Mouse (Mus musculus) hindbrain, embryonic 14.5 days (tissue): ENCODE measurements around the gene Slc44a2. TPM values are rescaled to one million over a fixed set of nuclear protein-coding genes. Genes with fewer than 3 reads are reported as not detected.

ENCODE experiments used
- ATAC-seq: fragments of 200-750 bp; cut with Nextera tagmentation; 2 replicates; pipeline ENCODE4 v1.8.0; 2017; ENCODE audit warnings: moderate number of reproducible peaks, mild to moderate bottlenecking, moderate TSS enrichment, moderate library complexity; ENCODE audit not compliant: low FRiP score
- DNase-seq: peaks from one replicate; pipeline ENCODE4 v3.0.0-alpha.2; 2015; ENCODE audit warnings: low spot score
- H3K27ac ChIP-seq: fragments of 300-500 bp; sonication (generic); 2 replicates; pipeline ENCODE4 v1.5.1; 2014; ENCODE audit warnings: mild to moderate bottlenecking, moderate library complexity
- H3K27me3 ChIP-seq: fragments of 300-500 bp; sonication (generic); 2 replicates; pipeline ENCODE4 v1.6.1; 2014; ENCODE audit warnings: mild to moderate bottlenecking, low read length, mixed read lengths; ENCODE audit not compliant: control insufficient read depth, insufficient read depth
- H3K36me3 ChIP-seq: fragments of 300-500 bp; sonication (generic); replicated peaks from 2 replicates; pipeline ENCODE4 v1.6.1; 2014; ENCODE audit not compliant: control insufficient read depth, insufficient read depth
- H3K4me1 ChIP-seq: fragments of 300-500 bp; sonication (generic); replicated peaks from 2 replicates; pipeline ENCODE4 v1.6.1; 2014; ENCODE audit warnings: antibody characterized with exemption, low read length, mixed read lengths; ENCODE audit not compliant: control insufficient read depth, insufficient read depth
- H3K4me2 ChIP-seq: fragments of 300-500 bp; sonication (generic); replicated peaks from 2 replicates; pipeline ENCODE4 v1.6.1; 2014; ENCODE audit warnings: mild to moderate bottlenecking, moderate library complexity
- H3K4me3 ChIP-seq: fragments of 300-500 bp; sonication (generic); replicated peaks from 2 replicates; pipeline ENCODE4 v1.5.1; 2014; ENCODE audit warnings: mild to moderate bottlenecking, low read length
- H3K9ac ChIP-seq: fragments of 300-500 bp; sonication (generic); 2 replicates; pipeline ENCODE4 v1.6.1; 2014
- H3K9me3 ChIP-seq: fragments of 300-500 bp; sonication (generic); 2 replicates; pipeline ENCODE4 v1.6.1; 2016; ENCODE audit warnings: low read length; ENCODE audit not compliant: control insufficient read depth
- WGBS: fragments of 180-500 bp; shearing (Covaris S2); extraction: QIAGEN DNeasy Blood & Tissue Kit; methylation state at CpG from one replicate; pipeline ENCODE4 v1.1.7; 2014; 5-methylcytosine and 5-hydroxymethylcytosine counted together
- polyA plus RNA-seq: library from polyadenylated mRNA; unstranded; fragments of >200 nt; fragmentation: Nextera tagmentation; extraction: Ambion mirVana; gene quantifications from 2 replicates; pipeline ENCODE4 v1.2.1, GENCODE M21; 2014

Gene Slc44a2
- polyA plus RNA-seq, 1 experiment from 2014 or later = 62.3 TPM

DNA sequence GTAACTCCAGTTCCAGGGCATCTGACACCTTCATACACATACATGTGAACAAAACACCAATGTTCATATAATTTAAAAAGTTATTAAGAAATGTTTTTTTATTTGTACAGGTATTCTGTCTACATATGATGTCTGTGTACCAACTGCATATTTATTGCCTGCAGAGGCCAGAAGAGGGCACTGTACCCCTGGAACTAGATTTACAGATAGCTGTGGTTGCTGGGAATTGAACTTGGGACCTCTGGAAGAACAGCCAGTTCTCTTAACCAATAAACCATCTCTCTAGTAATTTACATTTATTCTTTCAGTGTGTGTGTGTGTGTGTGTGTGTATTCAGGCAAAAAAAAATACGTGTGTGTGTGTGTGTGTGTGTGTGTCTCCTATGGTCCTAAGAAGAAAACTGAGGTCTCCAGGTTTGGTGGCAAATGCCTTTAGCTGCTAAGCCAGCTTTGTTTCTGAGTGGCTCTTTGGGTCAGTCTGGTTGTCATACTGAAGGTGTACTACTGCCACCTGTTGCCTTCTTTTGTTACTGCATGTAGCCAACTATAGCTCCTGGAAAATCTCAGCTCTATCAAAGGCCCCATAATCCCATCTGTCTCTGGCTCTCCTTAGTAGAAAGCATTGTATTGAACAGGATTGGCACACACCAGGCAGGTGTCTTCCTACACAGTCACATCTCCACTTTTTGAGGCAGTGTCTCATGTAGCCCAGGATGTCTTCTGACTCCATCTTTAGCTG is 36.7 kb downstream of the Slc44a2 start:
- H3K27ac ChIP-seq = no peak overlapping the region
- no peak overlapping the region for H3K9ac ChIP-seq
- DNase-seq (peak; percentile 88), ATAC-seq (peak; percentile 64; the same call in 1 of the 2 replicates)
- H3K27me3 ChIP-seq = no peaks in the 10 kb centered on the region
- H3K36me3 ChIP-seq = peaks cover 34% of the 10 kb centered on the region
- H3K4me3 ChIP-seq = no peak overlapping the region
- H3K9me3 ChIP-seq = no peaks in the 10 kb centered on the region
- no peak overlapping the region for H3K4me2 ChIP-seq
- 3% methylated on average over 1 of the region's 1 CpGs for WGBS
- H3K4me1 ChIP-seq = no peaks in the 10 kb centered on the region

DNA sequence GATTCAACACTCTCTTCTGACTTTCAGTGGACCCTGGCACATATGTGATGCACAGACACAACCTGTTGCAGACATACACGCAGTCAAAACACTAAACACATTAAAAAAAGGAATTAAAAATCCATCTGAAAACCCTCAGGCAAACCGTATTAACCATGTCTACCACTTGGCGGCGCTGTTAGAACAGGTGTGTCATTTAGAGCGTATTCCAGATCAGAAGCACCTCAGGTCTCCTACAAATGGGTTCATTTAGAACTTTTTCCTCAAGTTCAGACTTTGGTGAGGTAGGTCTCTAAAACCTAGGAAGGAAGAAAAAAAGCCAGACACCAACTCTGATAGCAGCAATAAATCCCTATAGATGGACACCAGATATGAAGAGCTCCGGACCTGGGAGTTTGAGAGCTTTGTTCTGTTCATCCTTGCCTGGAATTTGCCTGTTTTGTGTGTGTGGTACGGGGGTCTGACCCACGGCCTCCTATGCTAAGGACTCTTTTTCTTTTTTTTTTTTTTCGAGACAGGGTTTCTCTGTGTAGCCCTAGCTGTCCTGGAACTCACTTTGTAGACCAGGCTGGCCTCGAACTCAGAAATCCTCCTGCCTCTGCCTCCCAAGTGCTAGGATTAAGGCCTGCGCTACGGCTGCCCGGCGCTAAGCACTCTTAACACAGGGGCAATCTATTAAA is 46.2 kb downstream of the Slc44a2 start:
- ATAC-seq (peak; percentile 14; the same call in 1 of the 2 replicates), DNase-seq (peak; percentile 66)
- Histone ChIP-seq H3K4me3 (peak overlapping the region; percentile 21), H3K27me3 (no peaks in the 10 kb centered on the region), H3K36me3 (no peaks in the 10 kb centered on the region), H3K27ac (peak overlapping the region; percentile 73), H3K4me2 (peak overlapping the region; percentile 53), H3K9me3 (no peaks in the 10 kb centered on the region), H3K9ac (peak overlapping the region; percentile 43), H3K4me1 (peaks cover 22% of the 10 kb centered on the region)
- 40% methylated on average over 14 of the region's 14 CpGs for WGBS

DNA sequence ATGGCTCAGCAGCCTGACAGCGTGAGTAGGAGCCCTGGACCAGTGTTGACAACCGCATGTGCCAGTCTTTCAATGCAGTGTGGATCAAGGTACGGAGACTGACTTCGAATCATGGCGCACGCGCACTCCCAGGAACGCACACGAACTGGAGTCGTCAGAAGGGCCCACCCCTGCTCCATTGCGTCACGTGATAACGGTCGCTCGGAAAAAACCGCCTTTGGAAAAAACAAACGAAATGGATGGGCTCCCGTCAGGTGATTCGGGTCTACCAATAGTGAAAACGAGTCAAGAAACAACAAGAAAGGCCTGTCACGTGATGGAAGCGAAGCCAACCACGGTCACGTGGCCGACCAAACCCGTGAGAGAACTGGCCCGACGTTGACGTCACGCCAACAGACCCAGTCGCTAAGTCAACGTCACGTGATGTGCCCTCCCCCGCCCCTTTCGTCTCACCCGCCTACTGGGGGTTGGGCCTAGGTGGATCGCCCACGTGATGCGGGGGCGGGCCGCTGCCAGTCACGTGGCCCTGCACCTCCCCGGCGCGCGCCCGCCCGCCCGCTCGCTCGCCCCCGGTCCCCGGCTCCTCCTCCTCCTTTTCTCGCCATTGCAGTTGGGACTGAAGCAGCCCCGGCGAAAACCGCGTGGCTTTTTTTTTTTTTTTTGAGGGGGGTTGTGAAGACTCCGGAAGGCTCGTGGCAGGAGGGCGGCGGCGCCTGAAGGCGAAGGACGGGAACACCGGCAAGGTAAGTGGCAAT is 47.0 kb downstream of the Slc44a2 start, which contains the start of gene Ilf3:
TSS of gene Ilf3 (plus strand) at position 515 of the 755 bp plus-strand sequence.
- Histone ChIP-seq H3K27me3 (no peaks in the 10 kb centered on the region), H3K9ac (peak within 1 kb of the TSS; percentile 83), H3K9me3 (no peaks in the 10 kb centered on the region), H3K4me1 (peaks cover 25% of the 10 kb centered on the region), H3K36me3 (0 out of 2 replicates have a peak, but pooled peaks cover 8% of the 10 kb centered on the region), H3K4me3 (peak within 1 kb of the TSS; percentile 63), H3K27ac (peak within 1 kb of the TSS; percentile 92), H3K4me2 (peak within 1 kb of the TSS; percentile 80)
- ATAC-seq (peak; percentile 90), DNase-seq (peak; percentile 100)
- under 1% methylated on average over 45 of the region's 66 CpGs for WGBS

DNA sequence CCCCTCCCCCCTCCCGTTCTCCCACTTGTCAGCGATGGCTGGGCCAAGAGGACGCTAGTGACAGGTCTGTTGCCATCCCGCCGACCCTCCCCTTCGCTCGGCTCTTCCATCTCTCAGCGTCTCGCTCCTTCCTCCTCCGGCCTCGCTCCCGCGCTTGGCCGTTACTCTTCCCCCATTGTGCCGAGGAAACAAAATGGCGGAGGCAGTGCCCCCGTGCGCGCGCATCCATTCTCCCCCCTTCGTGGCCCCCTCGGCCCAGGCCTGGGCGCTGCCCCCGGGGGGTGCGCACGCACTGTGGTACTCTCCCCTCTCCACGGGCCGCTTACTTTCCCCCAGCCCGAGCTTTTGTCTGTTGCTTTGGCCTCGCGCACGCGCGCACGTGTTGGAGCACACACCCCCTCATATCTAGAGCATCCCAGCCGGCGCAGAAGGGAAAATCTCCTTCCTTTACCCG is 47.7 kb downstream of the Slc44a2 start:
- DNase-seq (peak; percentile 73), ATAC-seq (peak; percentile 60)
- peaks cover 31% of the 10 kb centered on the region for H3K4me1 ChIP-seq
- H3K36me3 ChIP-seq = 0 out of 2 replicates have a peak, but pooled peaks cover 8% of the 10 kb centered on the region
- no peaks in the 10 kb centered on the region for H3K9me3 ChIP-seq
- H3K4me3 ChIP-seq = peak overlapping the region; percentile 63
- H3K9ac ChIP-seq = peak overlapping the region; percentile 83
- peak overlapping the region; percentile 80 for H3K4me2 ChIP-seq
- peak overlapping the region; percentile 92 for H3K27ac ChIP-seq
- no peaks in the 10 kb centered on the region for H3K27me3 ChIP-seq
- 0% methylated on average over 28 of the region's 38 CpGs for WGBS

DNA sequence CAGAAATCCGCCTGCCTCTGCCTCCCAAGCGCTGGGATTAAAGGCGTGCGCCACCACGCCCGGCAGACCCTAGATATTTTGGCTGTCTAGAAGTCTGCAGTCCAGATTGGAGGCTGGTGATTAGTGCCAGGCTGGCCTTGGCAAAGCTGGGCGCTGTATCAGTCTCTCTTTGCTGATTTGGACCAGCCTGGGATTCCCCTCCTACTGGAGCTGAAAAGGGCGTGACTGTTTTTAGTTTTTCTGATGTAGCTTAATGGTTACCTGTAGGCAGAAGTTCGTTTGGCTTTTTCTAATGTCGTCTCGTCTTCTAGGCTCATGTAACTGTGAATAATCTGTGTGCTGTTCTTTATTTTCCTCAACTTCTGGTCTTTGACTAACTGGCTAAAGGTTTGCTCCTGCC is 48.6 kb downstream of the Slc44a2 start:
- Histone ChIP-seq H3K9ac (peak overlapping the region; percentile 83), H3K9me3 (no peaks in the 10 kb centered on the region), H3K27ac (no peak overlapping the region), H3K36me3 (0 out of 2 replicates have a peak, but pooled peaks cover 8% of the 10 kb centered on the region), H3K27me3 (no peaks in the 10 kb centered on the region), H3K4me3 (peak overlapping the region; percentile 63), H3K4me2 (peak overlapping the region; percentile 80), H3K4me1 (peaks cover 31% of the 10 kb centered on the region)
- no peak for ATAC-seq
- WGBS = 62% methylated on average over 11 of the region's 11 CpGs
- DNase-seq = no peak

- Histone ChIP-seq H3K9me3 (no peaks in the 10 kb centered on the region), H3K4me1 (peaks cover 31% of the 10 kb centered on the region), H3K36me3 (0 out of 2 replicates have a peak, but pooled peaks cover 8% of the 10 kb centered on the region), H3K27me3 (no peaks in the 10 kb centered on the region), H3K4me3 (no peak overlapping the region), H3K9ac (no peak overlapping the region), H3K4me2 (peak overlapping the region; percentile 80), H3K27ac (no peak overlapping the region)
- DNase-seq (no peak), ATAC-seq (no peak)
- 72% methylated on average over 2 of the region's 2 CpGs for WGBS
Measured at GRCm38 (mm10) chr9:21370876-21371275, 50.4 kb downstream of the Slc44a2 start.

DNA sequence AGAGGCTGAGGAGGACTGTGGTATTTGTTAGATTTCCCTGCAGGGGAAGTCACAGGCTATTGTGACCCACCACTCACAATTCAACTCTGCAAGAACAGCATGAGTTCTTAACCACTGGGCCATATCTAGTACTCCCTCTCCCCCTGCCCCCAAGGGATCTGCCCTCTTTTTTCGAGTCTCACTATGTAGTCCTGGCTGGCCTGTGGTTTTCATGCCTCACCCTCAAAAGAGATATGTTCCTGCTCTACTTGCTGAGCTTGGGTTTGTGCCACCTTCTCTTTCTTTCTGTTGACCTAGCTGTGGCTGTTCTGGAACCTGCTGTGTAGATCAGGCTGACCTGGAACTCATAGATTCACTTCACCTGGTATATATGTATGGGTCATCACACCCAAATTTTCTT is 52.0 kb downstream of the Slc44a2 start:
- no peak overlapping the region for H3K4me2 ChIP-seq
- H3K27ac ChIP-seq = no peak overlapping the region
- H3K36me3 ChIP-seq = 0 out of 2 replicates have a peak, but pooled peaks cover 8% of the 10 kb centered on the region
- H3K9ac ChIP-seq = no peak overlapping the region
- ATAC-seq (no peak), DNase-seq (no peak)
- no peaks in the 10 kb centered on the region for H3K9me3 ChIP-seq
- peaks cover 33% of the 10 kb centered on the region for H3K4me1 ChIP-seq
- WGBS = 61% methylated on average over 1 of the region's 1 CpGs
- H3K4me3 ChIP-seq = no peak overlapping the region
- H3K27me3 ChIP-seq = no peaks in the 10 kb centered on the region

DNA sequence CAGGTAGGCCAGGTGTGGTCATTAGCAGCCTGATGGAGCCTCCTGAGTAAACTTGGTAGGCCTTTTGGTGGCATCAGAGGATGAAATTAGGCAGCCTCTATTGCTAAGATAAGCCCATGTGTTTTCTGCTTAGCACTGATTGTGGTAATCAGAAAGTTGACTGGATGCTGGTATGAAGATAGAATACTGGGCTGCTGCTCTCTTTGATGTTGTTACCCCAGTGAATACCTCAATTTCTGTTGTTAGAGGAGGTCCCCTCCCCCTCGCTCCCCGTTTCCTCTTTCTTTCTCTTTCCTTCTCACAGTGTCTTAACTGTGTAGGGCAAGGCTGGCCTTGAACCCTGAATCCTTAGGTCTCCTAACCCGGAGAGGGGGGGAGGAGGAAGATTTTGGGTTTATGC is 58.7 kb downstream of the Slc44a2 start:
- H3K27me3 ChIP-seq = no peaks in the 10 kb centered on the region
- no peak overlapping the region for H3K4me3 ChIP-seq
- H3K4me2 ChIP-seq = no peak overlapping the region
- H3K9ac ChIP-seq = no peak overlapping the region
- H3K9me3 ChIP-seq = no peaks in the 10 kb centered on the region
- H3K27ac ChIP-seq = no peak overlapping the region
- H3K4me1 ChIP-seq = peaks cover 8% of the 10 kb centered on the region; the same call in 1 of the 2 replicates
- 85% methylated on average over 3 of the region's 3 CpGs for WGBS
- H3K36me3 ChIP-seq = peaks cover 8% of the 10 kb centered on the region
- DNase-seq (no peak), ATAC-seq (no peak)

GRCm38 (mm10) chr9:21380868-21381267 is 60.4 kb downstream of the Slc44a2 start:
- Histone ChIP-seq H3K4me1 (peaks cover 8% of the 10 kb centered on the region; the same call in 1 of the 2 replicates), H3K36me3 (peaks cover 8% of the 10 kb centered on the region), H3K27ac (no peak overlapping the region), H3K4me2 (no peak overlapping the region), H3K9ac (no peak overlapping the region), H3K9me3 (no peaks in the 10 kb centered on the region), H3K4me3 (no peak overlapping the region), H3K27me3 (no peaks in the 10 kb centered on the region)
- ATAC-seq (no peak), DNase-seq (no peak)
